Mouse (Mus musculus) midbrain, embryonic 16.5 days (tissue): ENCODE data around the gene Tmem8. TPM values are rescaled to one million over a fixed set of nuclear protein-coding genes. Genes with fewer than 3 reads are reported as not detected.

ENCODE experiments used
- ATAC-seq: fragments of 200-750 bp; cut with Nextera tagmentation; 2 replicates; pipeline ENCODE4 v1.8.0; 2017; ENCODE audit warnings: moderate TSS enrichment
- H3K27ac ChIP-seq: fragments of 300-500 bp; sonication (generic); 2 replicates; pipeline ENCODE4 v1.5.1; 2014; ENCODE audit warnings: mild to moderate bottlenecking, low read length, mixed read lengths
- H3K27me3 ChIP-seq: fragments of 300-500 bp; sonication (generic); 2 replicates; pipeline ENCODE4 v1.6.1; 2014; ENCODE audit warnings: low read depth, low read length, mixed read lengths; ENCODE audit not compliant: control insufficient read depth, insufficient read depth
- H3K36me3 ChIP-seq: fragments of 300-500 bp; sonication (generic); 2 replicates; pipeline ENCODE4 v1.6.1; 2014; ENCODE audit warnings: mild to moderate bottlenecking, low read length, moderate library complexity, mixed read lengths; ENCODE audit not compliant: control insufficient read depth, insufficient read depth
- H3K4me1 ChIP-seq: fragments of 300-500 bp; sonication (generic); 2 replicates; pipeline ENCODE4 v1.6.1; 2014; ENCODE audit warnings: mild to moderate bottlenecking, low read length, mixed read lengths; ENCODE audit not compliant: control insufficient read depth, insufficient read depth
- H3K4me2 ChIP-seq: fragments of 300-500 bp; sonication (generic); 2 replicates; pipeline ENCODE4 v1.6.1; 2014; ENCODE audit warnings: mild to moderate bottlenecking, low read length, mixed read lengths
- H3K4me3 ChIP-seq: fragments of 300-500 bp; sonication (generic); 2 replicates; pipeline ENCODE4 v1.5.1; 2014; ENCODE audit warnings: low read depth, mild to moderate bottlenecking, low read length, moderate library complexity, mixed read lengths
- H3K9ac ChIP-seq: fragments of 300-500 bp; sonication (generic); 2 replicates; pipeline ENCODE4 v1.6.1; 2014; ENCODE audit warnings: low read depth, low read length, mixed read lengths
- H3K9me3 ChIP-seq: fragments of 300-500 bp; sonication (generic); replicated peaks from 2 replicates; pipeline ENCODE4 v1.6.1; 2014; ENCODE audit warnings: mild to moderate bottlenecking, low read length, mixed read lengths; ENCODE audit not compliant: control insufficient read depth, poor library complexity, severe bottlenecking
- WGBS: fragments of 180-500 bp; shearing (Covaris S2); extraction: QIAGEN DNeasy Blood & Tissue Kit; methylation state at CpG from one replicate; pipeline ENCODE4 v1.1.7; 2014; 5-methylcytosine and 5-hydroxymethylcytosine counted together
- polyA plus RNA-seq: library from polyadenylated mRNA; unstranded; fragments of >200 nt; fragmentation: Nextera tagmentation; extraction: Ambion mirVana; gene quantifications from 2 replicates; pipeline ENCODE4 v1.2.1, GENCODE M21; 2015

Tmem8 gene
- polyA plus RNA-seq, 1 experiment from 2014 or later, result 3.8 TPM

DNA sequence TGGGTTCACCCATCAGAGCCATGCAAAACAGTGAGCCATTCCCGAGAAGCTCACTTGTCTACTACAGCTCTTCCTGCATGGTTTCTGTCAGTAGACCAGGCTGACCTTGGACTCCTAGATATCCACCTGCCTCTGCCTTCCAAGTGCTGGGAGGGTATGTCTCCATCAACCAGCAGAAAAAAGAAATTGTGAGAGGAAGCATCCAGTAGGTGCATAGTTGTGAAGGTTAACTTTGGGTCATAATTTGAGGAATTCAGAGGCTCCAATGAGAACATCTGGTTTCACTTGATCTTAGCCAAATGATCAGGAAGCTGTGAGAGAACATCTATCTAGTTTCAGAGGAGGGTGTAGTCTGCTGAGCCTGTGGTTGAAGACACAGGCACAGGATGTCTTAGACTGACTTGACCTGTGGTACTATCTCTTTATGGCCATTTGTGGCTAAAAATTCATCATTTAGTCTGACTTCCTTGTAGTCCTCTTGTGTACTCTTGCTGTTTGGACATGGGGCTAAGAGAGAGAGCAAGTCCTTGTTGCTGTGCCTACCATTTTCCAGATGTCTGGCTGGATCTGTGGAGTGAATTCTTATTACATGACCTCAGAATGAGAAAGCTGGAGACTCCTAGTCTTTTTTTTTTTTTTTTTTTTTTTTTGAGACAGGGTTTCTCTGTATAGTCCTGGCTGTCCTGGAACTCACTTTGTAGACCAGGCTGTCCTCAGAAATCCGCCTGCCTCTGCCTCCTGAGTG, 39.0 kb downstream of the Tmem8 start:
- no peaks in the 10 kb centered on the region for H3K9me3 ChIP-seq
- peaks cover 10% of the 10 kb centered on the region for H3K36me3 ChIP-seq

DNA sequence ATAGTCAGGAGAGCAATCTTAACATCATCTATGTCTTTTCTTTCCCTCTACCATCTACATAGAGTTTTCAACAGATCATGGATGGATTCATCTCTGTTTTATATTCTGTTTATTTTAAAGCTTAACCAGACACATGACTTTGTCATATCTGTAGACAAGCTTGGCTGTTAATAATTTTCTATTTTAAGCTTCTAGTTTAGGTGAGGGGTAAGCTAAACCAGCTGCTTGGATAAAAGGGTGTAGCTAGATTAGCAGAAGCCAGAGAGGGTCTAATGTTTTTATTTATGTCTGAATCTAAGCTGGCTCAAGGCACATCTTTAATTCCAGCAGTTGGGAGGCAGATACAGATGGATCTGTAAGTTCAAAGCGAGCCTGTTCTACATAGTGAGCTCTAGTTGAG, 49.6 kb downstream of the Tmem8 start:
- Histone ChIP-seq H3K9me3 (no peaks in the 10 kb centered on the region), H3K4me1 (no peaks in the 10 kb centered on the region), H3K27me3 (no peaks in the 10 kb centered on the region), H3K27ac (no peak overlapping the region), H3K4me2 (no peak overlapping the region), H3K36me3 (no peaks in the 10 kb centered on the region), H3K4me3 (no peak overlapping the region), H3K9ac (no peak overlapping the region)
- 97% methylated on average over 1 of the region's 1 CpGs for WGBS
- ATAC-seq, result no peak

More for the DNA sequence above, 39.0 kb downstream of the Tmem8 start:
- H3K9ac ChIP-seq, result no peak overlapping the region
- H3K27me3 ChIP-seq, result no peaks in the 10 kb centered on the region
- 100% methylated on average over 2 of the region's 2 CpGs for WGBS
- no peak overlapping the region for H3K4me3 ChIP-seq
- no peaks in the 10 kb centered on the region for H3K4me1 ChIP-seq
- no peak overlapping the region for H3K27ac ChIP-seq
- no peak for ATAC-seq
- no peak overlapping the region for H3K4me2 ChIP-seq

GRCm38 (mm10) chr17:26168039-26168438, 54.9 kb downstream of the Tmem8 start:
- WGBS, result 93% methylated on average over 2 of the region's 2 CpGs
- H3K9me3 ChIP-seq, result no peaks in the 10 kb centered on the region
- no peak overlapping the region for H3K4me3 ChIP-seq
- ATAC-seq, result no peak
- H3K27me3 ChIP-seq, result no peaks in the 10 kb centered on the region
- no peak overlapping the region for H3K4me2 ChIP-seq
- H3K36me3 ChIP-seq, result no peaks in the 10 kb centered on the region
- no peak overlapping the region for H3K9ac ChIP-seq
- no peak overlapping the region for H3K27ac ChIP-seq
- no peaks in the 10 kb centered on the region for H3K4me1 ChIP-seq

Other genes starting within 250 kb of the Tmem8 start
- 18.0 and 25.3 TPM in 2 replicates for gene Mcrip2, start 244.5 kb upstream of the Tmem8 start, polyA plus RNA-seq
- gene Mettl26, start 238.2 kb upstream of the Tmem8 start, polyA plus RNA-seq, result 62.2 and 63.5 TPM in 2 replicates
- 0.45 and 0.52 TPM in 2 replicates for gene Wfikkn1, start 232.4 kb upstream of the Tmem8 start, polyA plus RNA-seq
- 50.9 and 52.2 TPM in 2 replicates for gene Rab40c, start 193.6 kb upstream of the Tmem8 start, polyA plus RNA-seq
- gene Pigq, start 168.4 kb upstream of the Tmem8 start, polyA plus RNA-seq, result 71.3 and 85.3 TPM in 2 replicates
- gene Nhlrc4, start 168.3 kb upstream of the Tmem8 start, polyA plus RNA-seq, result 0.16 and 0.78 TPM in 2 replicates
- 2.8 and 3.1 TPM in 2 replicates for gene A930017K11Rik, start 160.7 kb upstream of the Tmem8 start, polyA plus RNA-seq
- 20.6 and 20.8 TPM in 2 replicates for gene Capn15, start 127.5 kb upstream of the Tmem8 start, polyA plus RNA-seq
- 25.8 and 30.1 TPM in 2 replicates for gene Rab11fip3, start 43.7 kb upstream of the Tmem8 start, polyA plus RNA-seq
- 38.2 and 41.3 TPM in 2 replicates for gene Decr2, start 23.0 kb upstream of the Tmem8 start, polyA plus RNA-seq
- gene Nme4, start 17.7 kb upstream of the Tmem8 start, polyA plus RNA-seq, result 16.8 and 18.3 TPM in 2 replicates
- 161 and 172 TPM in 2 replicates for gene Mrpl28, start 10.2 kb downstream of the Tmem8 start, polyA plus RNA-seq
- gene Axin1, start 25.4 kb downstream of the Tmem8 start, polyA plus RNA-seq, result 19.1 and 20.6 TPM in 2 replicates
- 0.48 TPM in 1 of 2 replicates, not detected in the other for gene Pdia2, start 85.8 kb downstream of the Tmem8 start, polyA plus RNA-seq
- gene Rgs11, start 89.7 kb downstream of the Tmem8 start, polyA plus RNA-seq, result 10.2 and 13.6 TPM in 2 replicates
- gene Arhgdig, start 94.5 kb downstream of the Tmem8 start, polyA plus RNA-seq, result 131 and 182 TPM in 2 replicates
- gene Fam234a, start 130.9 kb downstream of the Tmem8 start, polyA plus RNA-seq, result 30.3 and 32.6 TPM in 2 replicates
- gene Luc7l, start 139.6 kb downstream of the Tmem8 start, polyA plus RNA-seq, result 114 and 124 TPM in 2 replicates